Mouse (Mus musculus): ENCODE measurements around the gene Frat2.

- TF ChIP-seq MAX (IDR thresholded peaks at IDR 0.05), result peak; percentile 56
- TF ChIP-seq USF1 (IDR thresholded peaks at IDR 0.05; ENCODE audit: low read depth), result no peak
Measured at GRCm38 (mm10) chr19:41857086-41857762, 9.3 kb upstream of the Frat2 start.
